Mouse (Mus musculus): ENCODE data around the gene Pck1.

Gene Pck1

GRCm38 (mm10) chr2:173138323-173139239 lies 14.3 kb upstream of the Pck1 start:
- no peak for TF ChIP-seq GATA4 (IDR thresholded peaks at IDR 0.05; ENCODE audit: insufficient replicate concordance, low read length)

- TF ChIP-seq GATA4 (IDR thresholded peaks at IDR 0.05; ENCODE audit: insufficient replicate concordance, low read length): no peak
These were observed 9.2 kb upstream of the Pck1 start for GRCm38 (mm10) chr2:173143611-173144010.

GRCm38 (mm10) chr2:173145808-173146207 lies 7.0 kb upstream of the Pck1 start:
- no peak for TF ChIP-seq GATA4 (IDR thresholded peaks at IDR 0.05; ENCODE audit: insufficient replicate concordance, low read length)

- no peak for TF ChIP-seq GATA4 (IDR thresholded peaks at IDR 0.05; ENCODE audit: insufficient replicate concordance, low read length)
These were observed 6.1 kb upstream of the Pck1 start for GRCm38 (mm10) chr2:173146728-173147127.

- TF ChIP-seq GATA4 (IDR thresholded peaks at IDR 0.05; ENCODE audit: insufficient replicate concordance, low read length): no peak
These were observed 4.8 kb upstream of the Pck1 start for GRCm38 (mm10) chr2:173148001-173148400.

- TF ChIP-seq GATA4 (IDR thresholded peaks at IDR 0.05; ENCODE audit: insufficient replicate concordance, low read length): no peak
These were observed 1.5 kb upstream of the Pck1 start for GRCm38 (mm10) chr2:173151352-173151751.

GRCm38 (mm10) chr2:173151784-173152284 lies 1.0 kb upstream of the Pck1 start:
- no peak for TF ChIP-seq GATA4 (IDR thresholded peaks at IDR 0.05; ENCODE audit: insufficient replicate concordance, low read length)

GRCm38 (mm10) chr2:173153266-173153665 lies 418 bp downstream of the Pck1 start:
- TF ChIP-seq GATA4 (IDR thresholded peaks at IDR 0.05; ENCODE audit: insufficient replicate concordance, low read length): no peak

- no peak for TF ChIP-seq GATA4 (IDR thresholded peaks at IDR 0.05; ENCODE audit: insufficient replicate concordance, low read length)
These were observed 1.7 kb downstream of the Pck1 start for GRCm38 (mm10) chr2:173154513-173154912.

- no peak for TF ChIP-seq GATA4 (IDR thresholded peaks at IDR 0.05; ENCODE audit: insufficient replicate concordance, low read length)
These were observed 2.1 kb downstream of the Pck1 start for GRCm38 (mm10) chr2:173154962-173155361.

GRCm38 (mm10) chr2:173155907-173156306 lies 3.1 kb downstream of the Pck1 start:
- no peak for TF ChIP-seq GATA4 (IDR thresholded peaks at IDR 0.05; ENCODE audit: insufficient replicate concordance, low read length)

GRCm38 (mm10) chr2:173156923-173157322 lies 4.1 kb downstream of the Pck1 start:
- no peak for TF ChIP-seq GATA4 (IDR thresholded peaks at IDR 0.05; ENCODE audit: insufficient replicate concordance, low read length)

- no peak for TF ChIP-seq GATA4 (IDR thresholded peaks at IDR 0.05; ENCODE audit: insufficient replicate concordance, low read length)
These were observed 4.5 kb downstream of the Pck1 start for GRCm38 (mm10) chr2:173157376-173157775.

GRCm38 (mm10) chr2:173157871-173158270 lies 5.0 kb downstream of the Pck1 start:
- no peak for TF ChIP-seq GATA4 (IDR thresholded peaks at IDR 0.05; ENCODE audit: insufficient replicate concordance, low read length)

GRCm38 (mm10) chr2:173158390-173159055 lies 5.7 kb downstream of the Pck1 start:
- no peak for TF ChIP-seq GATA4 (IDR thresholded peaks at IDR 0.05; ENCODE audit: insufficient replicate concordance, low read length)
